Mouse (Mus musculus) midbrain, embryonic 14.5 days (tissue): ENCODE data around the gene Dpf2. TPM values are rescaled to one million over a fixed set of nuclear protein-coding genes. Genes with fewer than 3 reads are reported as not detected.

ENCODE experiments used
- ATAC-seq: fragments of 200-750 bp; cut with Nextera tagmentation; 2 replicates; pipeline ENCODE4 v1.8.0; 2017; ENCODE audit warnings: moderate number of reproducible peaks, moderate library complexity; ENCODE audit not compliant: low FRiP score, low TSS enrichment
- DNase-seq: peaks from one replicate; pipeline ENCODE4 v3.0.0-alpha.2; 2015
- H3K27ac ChIP-seq: fragments of 300-500 bp; sonication (generic); replicated peaks from 2 replicates; pipeline ENCODE4 v1.5.1; 2014; ENCODE audit warnings: mild to moderate bottlenecking, low read depth, low read length, moderate library complexity
- H3K27me3 ChIP-seq: fragments of 300-500 bp; sonication (generic); 2 replicates; pipeline ENCODE4 v1.6.1; 2014; ENCODE audit warnings: low read length, control low read depth, mixed read lengths; ENCODE audit not compliant: control insufficient read depth, insufficient read depth
- H3K36me3 ChIP-seq: fragments of 300-500 bp; sonication (generic); 2 replicates; pipeline ENCODE4 v1.6.1; 2014; ENCODE audit warnings: low read length, control low read depth; ENCODE audit not compliant: control insufficient read depth, insufficient read depth
- H3K4me1 ChIP-seq: fragments of 300-500 bp; sonication (generic); 2 replicates; pipeline ENCODE4 v1.6.1; 2014; ENCODE audit warnings: mild to moderate bottlenecking, antibody characterized with exemption, low read length, control low read depth; ENCODE audit not compliant: control insufficient read depth, insufficient read depth
- H3K4me2 ChIP-seq: fragments of 300-500 bp; sonication (generic); 2 replicates; pipeline ENCODE4 v1.6.1; 2014; ENCODE audit warnings: mild to moderate bottlenecking, low read length, moderate library complexity
- H3K4me3 ChIP-seq: fragments of 300-500 bp; sonication (generic); replicated peaks from 2 replicates; pipeline ENCODE4 v1.5.1; 2014; ENCODE audit warnings: low read depth, low read length
- H3K9ac ChIP-seq: fragments of 300-500 bp; sonication (generic); replicated peaks from 2 replicates; pipeline ENCODE4 v1.6.1; 2014; ENCODE audit warnings: mild to moderate bottlenecking, low read length, moderate library complexity
- H3K9me3 ChIP-seq: fragments of 300-500 bp; sonication (generic); 2 replicates; pipeline ENCODE4 v1.6.1; 2016; ENCODE audit warnings: low read length, control low read depth, mixed read lengths; ENCODE audit not compliant: control insufficient read depth
- WGBS: fragments of 180-500 bp; shearing (Covaris S2); extraction: QIAGEN DNeasy Blood & Tissue Kit; methylation state at CpG from one replicate; pipeline ENCODE4 v1.1.7; 2014; 5-methylcytosine and 5-hydroxymethylcytosine counted together
- polyA plus RNA-seq: library from polyadenylated mRNA; unstranded; fragments of >200 nt; fragmentation: Nextera tagmentation; extraction: Ambion mirVana; gene quantifications from 2 replicates; pipeline ENCODE4 v1.2.1, GENCODE M21; 2014

Gene Dpf2
- polyA plus RNA-seq, 1 experiment from 2014 or later, result 108 TPM

- DNase-seq (peak; percentile 47), ATAC-seq (no peak)
- Histone ChIP-seq H3K27me3 (no peaks in the 10 kb centered on the region), H3K9ac (no peak overlapping the region; the same call in 1 of the 2 replicates), H3K27ac (0 out of 2 replicates have a peak overlapping the region, but pooled peaks have one; percentile 32), H3K36me3 (peaks cover 40% of the 10 kb centered on the region), H3K4me3 (no peak overlapping the region), H3K4me2 (no peak overlapping the region), H3K4me1 (peaks cover 9% of the 10 kb centered on the region), H3K9me3 (no peaks in the 10 kb centered on the region)
- 22% methylated on average over 7 of the region's 7 CpGs for WGBS
These were observed 41.5 kb downstream of the Dpf2 start for GRCm38 (mm10) chr19:5871273-5871672.

- H3K27ac ChIP-seq, result no peak overlapping the region
- no peak overlapping the region for H3K4me2 ChIP-seq
- H3K4me3 ChIP-seq, result no peak overlapping the region
- no peaks in the 10 kb centered on the region for H3K9me3 ChIP-seq
- H3K36me3 ChIP-seq, result peaks cover 62% of the 10 kb centered on the region
- H3K27me3 ChIP-seq, result no peaks in the 10 kb centered on the region
- DNase-seq, result no peak
- no peak for ATAC-seq
- no peak overlapping the region for H3K9ac ChIP-seq
- no peaks in the 10 kb centered on the region for H3K4me1 ChIP-seq
- 89% methylated on average over 6 of the region's 6 CpGs for WGBS
These were observed 44.7 kb downstream of the Dpf2 start for GRCm38 (mm10) chr19:5868096-5868495.

GRCm38 (mm10) chr19:5864710-5865398 is 48.0 kb downstream of the Dpf2 start:
- H3K36me3 ChIP-seq, result peaks cover 77% of the 10 kb centered on the region
- no peak for DNase-seq
- H3K27me3 ChIP-seq, result no peaks in the 10 kb centered on the region
- H3K27ac ChIP-seq, result no peak overlapping the region
- no peak overlapping the region for H3K4me3 ChIP-seq
- no peaks in the 10 kb centered on the region for H3K4me1 ChIP-seq
- WGBS, result 94% methylated on average over 20 of the region's 20 CpGs
- H3K9ac ChIP-seq, result no peak overlapping the region
- no peak for ATAC-seq
- H3K4me2 ChIP-seq, result no peak overlapping the region
- no peaks in the 10 kb centered on the region for H3K9me3 ChIP-seq

GRCm38 (mm10) chr19:5863776-5864175 is 49.0 kb downstream of the Dpf2 start:
- no peaks in the 10 kb centered on the region for H3K4me1 ChIP-seq
- 93% methylated on average over 5 of the region's 5 CpGs for WGBS
- no peak overlapping the region for H3K4me3 ChIP-seq
- no peak for ATAC-seq
- no peak overlapping the region for H3K9ac ChIP-seq
- H3K27ac ChIP-seq, result no peak overlapping the region
- no peaks in the 10 kb centered on the region for H3K27me3 ChIP-seq
- no peak for DNase-seq
- H3K9me3 ChIP-seq, result no peaks in the 10 kb centered on the region
- H3K36me3 ChIP-seq, result peaks cover 77% of the 10 kb centered on the region
- no peak overlapping the region for H3K4me2 ChIP-seq

- 96% methylated on average over 14 of the region's 14 CpGs for WGBS
- Histone ChIP-seq H3K27ac (no peak overlapping the region), H3K4me2 (no peak overlapping the region), H3K9me3 (no peaks in the 10 kb centered on the region), H3K9ac (no peak overlapping the region), H3K36me3 (peaks cover 74% of the 10 kb centered on the region), H3K4me3 (no peak overlapping the region), H3K4me1 (no peaks in the 10 kb centered on the region), H3K27me3 (no peaks in the 10 kb centered on the region)
- no peak for ATAC-seq
- DNase-seq, result no peak
These were observed 50.3 kb downstream of the Dpf2 start for GRCm38 (mm10) chr19:5862335-5863085.

- Histone ChIP-seq H3K27me3 (no peaks in the 10 kb centered on the region), H3K9me3 (no peaks in the 10 kb centered on the region), H3K4me3 (no peak overlapping the region), H3K27ac (no peak overlapping the region), H3K36me3 (peaks cover 54% of the 10 kb centered on the region), H3K9ac (no peak overlapping the region), H3K4me1 (no peaks in the 10 kb centered on the region), H3K4me2 (no peak overlapping the region)
- 72% methylated on average over 9 of the region's 9 CpGs for WGBS
- no peak for ATAC-seq
- no peak for DNase-seq
These were observed 56.2 kb downstream of the Dpf2 start for GRCm38 (mm10) chr19:5856604-5857003.

- no peak overlapping the region for H3K4me2 ChIP-seq
- no peak for ATAC-seq
These were observed 60.6 kb downstream of the Dpf2 start for GRCm38 (mm10) chr19:5852035-5852722.

GRCm38 (mm10) chr19:5851481-5851971 is 61.3 kb downstream of the Dpf2 start:
- no peaks in the 10 kb centered on the region for H3K27me3 ChIP-seq
- WGBS, result 68% methylated on average over 5 of the region's 5 CpGs
- H3K9me3 ChIP-seq, result no peaks in the 10 kb centered on the region
- ATAC-seq (no peak), DNase-seq (no peak)
- H3K4me2 ChIP-seq, result no peak overlapping the region
- H3K4me1 ChIP-seq, result peaks cover 32% of the 10 kb centered on the region
- no peak overlapping the region for H3K4me3 ChIP-seq
- H3K27ac ChIP-seq, result no peak overlapping the region
- peaks cover 27% of the 10 kb centered on the region; the same call in 1 of the 2 replicates for H3K36me3 ChIP-seq
- no peak overlapping the region for H3K9ac ChIP-seq

More at GRCm38 (mm10) chr19:5852035-5852722, 60.6 kb downstream of the Dpf2 start:
- no peak for DNase-seq
- no peaks in the 10 kb centered on the region for H3K27me3 ChIP-seq
- peaks cover 27% of the 10 kb centered on the region; the same call in 1 of the 2 replicates for H3K36me3 ChIP-seq
- no peaks in the 10 kb centered on the region for H3K9me3 ChIP-seq
- H3K27ac ChIP-seq, result no peak overlapping the region
- H3K4me1 ChIP-seq, result peaks cover 26% of the 10 kb centered on the region
- H3K4me3 ChIP-seq, result no peak overlapping the region
- H3K9ac ChIP-seq, result no peak overlapping the region
- 92% methylated on average over 12 of the region's 12 CpGs for WGBS
